Mouse (Mus musculus) G1E (cell line): ENCODE measurements around the gene Mrto4.

Experiments
- CTCF ChIP-seq: IDR thresholded peaks from 2 replicates; pipeline ENCODE4 v1.5.1; 2012; ENCODE audit warnings: low read depth, low read length, inconsistent platforms, mixed read lengths
- GATA1 ChIP-seq: IDR thresholded peaks from 2 replicates; pipeline ENCODE4 v1.6.1; 2012; ENCODE audit warnings: borderline replicate concordance, low read length, inconsistent platforms, mixed read lengths
- GATA2 ChIP-seq: IDR thresholded peaks from 2 replicates; pipeline ENCODE4 v1.6.1; 2012; ENCODE audit warnings: low read depth, low read length, inconsistent platforms, borderline replicate concordance
- POLR2AphosphoS5 ChIP-seq: IDR thresholded peaks from 2 replicates; pipeline ENCODE4 v1.6.1; 2012; ENCODE audit warnings: low read depth, low read length, inconsistent platforms; ENCODE audit not compliant: insufficient replicate concordance
- TAL1 ChIP-seq: conservative IDR thresholded peaks from 2 replicates; pipeline ENCODE4 v1.6.1; 2012; ENCODE audit warnings: low read depth, low read length, inconsistent platforms, mixed read lengths

DNA sequence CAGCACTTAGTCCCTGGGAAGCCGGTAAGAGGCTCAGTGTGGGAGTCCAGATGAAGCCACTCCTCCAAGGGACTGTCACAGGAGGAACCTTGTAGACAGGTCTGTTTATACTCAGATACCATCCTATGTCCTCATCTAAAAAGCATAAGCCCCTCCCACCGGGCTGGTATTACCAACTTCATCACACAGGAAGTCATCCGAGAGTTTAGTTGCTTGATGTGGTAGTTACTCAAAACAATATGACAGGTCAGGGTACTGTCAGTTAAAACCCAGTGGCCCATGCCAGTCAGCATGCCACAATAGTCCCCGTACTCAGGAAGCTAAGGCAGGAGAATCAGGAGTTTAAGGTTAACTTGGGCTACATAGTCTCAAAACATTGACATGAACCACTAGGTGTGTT, 32.6 kb downstream of the Mrto4 start:
- TF ChIP-seq CTCF (no peak), TAL1 (no peak), POLR2AphosphoS5 (no peak), GATA1 (no peak), GATA2 (no peak)
